ENCODE assay signal across 24 mouse cellular contexts in genomic region chr3:126751377-126752098, GRCm38 (mm10).
DNase-seq lines count a peak whose midpoint lies in the region; ATAC-seq and TF ChIP-seq lines count a peak whose summit lies in the region.
"Had no signal": no experiment of that assay in that cellular context is flagged by ENCODE, and none has a peak within 500 bp of the region (broad histone marks: within the 10 kb centered on the region; RNA-seq: fewer than 3 reads in every experiment).

No protein-coding gene starts in this region.

- H3K27ac ChIP-seq in midbrain, embryonic 11.5 days (ENCODE audit: low read depth, low read length) = no peak overlapping the region
- no peak overlapping the region for H3K27ac ChIP-seq in midbrain, embryonic 16.5 days (ENCODE audit: low read length)
- peak overlapping the region; percentile 25 for H3K27ac ChIP-seq in bone marrow macrophage, adult 2 months (ENCODE audit: insufficient read depth, low read depth, low read length)
- 0 out of 2 replicates have a peak overlapping the region, but pooled peaks have one; percentile 15 for H3K27ac ChIP-seq in intestine, postnatal 0 days (ENCODE audit: low read depth, low read length)
- H3K27ac ChIP-seq in stomach, postnatal 0 days (replicated peaks) = no peak overlapping the region
- H3K27ac ChIP-seq in heart, embryonic 12.5 days (ENCODE audit: poor library complexity, severe bottlenecking) = no peak overlapping the region; the same call in 1 of the 2 replicates
- H3K27ac ChIP-seq: embryonic facial prominence, embryonic 13.5 days; gastrocnemius, adult 2 months; hindbrain, embryonic 15.5 days; limb, embryonic 15.5 days; midbrain, embryonic 12.5 days had no signal

- H3K4me2 ChIP-seq in midbrain, embryonic 11.5 days = no peak overlapping the region
- no peak overlapping the region for H3K4me2 ChIP-seq in midbrain, embryonic 16.5 days (ENCODE audit: low read length)
- 0 out of 2 replicates have a peak overlapping the region, but pooled peaks have one; percentile 13 for H3K4me2 ChIP-seq in intestine, postnatal 0 days (replicated peaks; ENCODE audit: low read depth)
- no peak overlapping the region for H3K4me2 ChIP-seq in stomach, postnatal 0 days (replicated peaks; ENCODE audit: low read depth)
- H3K4me2 ChIP-seq in heart, embryonic 12.5 days = no peak overlapping the region
- H3K4me2 ChIP-seq: embryonic facial prominence, embryonic 13.5 days; hindbrain, embryonic 15.5 days; limb, embryonic 15.5 days; midbrain, embryonic 12.5 days had no signal

- no peak overlapping the region for H3K4me3 ChIP-seq in midbrain, embryonic 11.5 days (ENCODE audit: low read depth, low read length)
- H3K4me3 ChIP-seq in midbrain, embryonic 16.5 days (ENCODE audit: low read depth, low read length) = no peak overlapping the region
- H3K4me3 ChIP-seq in bone marrow macrophage, adult 2 months (ENCODE audit: insufficient read depth, low read length) = no peak overlapping the region
- no peak overlapping the region for H3K4me3 ChIP-seq in intestine, postnatal 0 days (ENCODE audit: low read depth, low read length)
- no peak overlapping the region for H3K4me3 ChIP-seq in stomach, postnatal 0 days (ENCODE audit: low read depth, low read length)
- no peak overlapping the region for H3K4me3 ChIP-seq in heart, embryonic 12.5 days
- H3K4me3 ChIP-seq: embryonic facial prominence, embryonic 13.5 days; gastrocnemius, adult 2 months; hindbrain, embryonic 15.5 days; limb, embryonic 15.5 days; midbrain, embryonic 12.5 days; myocyte had no signal

- no peaks in the 10 kb centered on the region for H3K36me3 ChIP-seq in midbrain, embryonic 11.5 days (ENCODE audit: control insufficient read depth, insufficient read depth, low read length)
- H3K36me3 ChIP-seq in midbrain, embryonic 16.5 days (ENCODE audit: control insufficient read depth, insufficient read depth, low read length) = no peaks in the 10 kb centered on the region
- H3K36me3 ChIP-seq in intestine, postnatal 0 days (ENCODE audit: control insufficient read depth, insufficient read depth) = no peaks in the 10 kb centered on the region
- H3K36me3 ChIP-seq in stomach, postnatal 0 days (ENCODE audit: control insufficient read depth, insufficient read depth, low read length) = no peaks in the 10 kb centered on the region
- no peaks in the 10 kb centered on the region for H3K36me3 ChIP-seq in heart, embryonic 12.5 days
- H3K36me3 ChIP-seq: embryonic facial prominence, embryonic 13.5 days; hindbrain, embryonic 15.5 days; limb, embryonic 15.5 days; midbrain, embryonic 12.5 days had no signal

- WGBS in midbrain, embryonic 11.5 days = 86% methylated on average over 7 of the region's 7 CpGs
- 81% methylated on average over 7 of the region's 7 CpGs for WGBS in midbrain, embryonic 16.5 days
- WGBS in intestine, postnatal 0 days = 45% methylated on average over 7 of the region's 7 CpGs
- 67% methylated on average over 7 of the region's 7 CpGs for WGBS in stomach, postnatal 0 days
- WGBS in heart, embryonic 12.5 days = 78% methylated on average over 7 of the region's 7 CpGs

- ATAC-seq in midbrain, embryonic 11.5 days (ENCODE audit: low FRiP score) = no peak
- no peak for ATAC-seq in midbrain, embryonic 16.5 days
- peak; percentile 90 for ATAC-seq in intestine, postnatal 0 days
- peak; percentile 63; the same call in 1 of the 2 replicates for ATAC-seq in stomach, postnatal 0 days (ENCODE audit: low FRiP score, low TSS enrichment)
- no peak for ATAC-seq in heart, embryonic 12.5 days (ENCODE audit: insufficient number of reproducible peaks, low FRiP score)
- ATAC-seq: forebrain, embryonic 16.5 days; Patski had no signal

- no peaks in the 10 kb centered on the region for H3K27me3 ChIP-seq in midbrain, embryonic 11.5 days (ENCODE audit: control insufficient read depth, insufficient read depth, low read length)
- no peaks in the 10 kb centered on the region for H3K27me3 ChIP-seq in midbrain, embryonic 16.5 days (ENCODE audit: control insufficient read depth, insufficient read depth, low read depth, low read length)
- no peaks in the 10 kb centered on the region for H3K27me3 ChIP-seq in intestine, postnatal 0 days (replicated peaks; ENCODE audit: control insufficient read depth, insufficient read depth, low read length)
- H3K27me3 ChIP-seq in stomach, postnatal 0 days (ENCODE audit: control insufficient read depth, insufficient read depth, low read length) = no peaks in the 10 kb centered on the region
- H3K27me3 ChIP-seq in heart, embryonic 12.5 days (replicated peaks) = no peaks in the 10 kb centered on the region
- H3K27me3 ChIP-seq: embryonic facial prominence, embryonic 13.5 days; hindbrain, embryonic 15.5 days; limb, embryonic 15.5 days; midbrain, embryonic 12.5 days; Patski had no signal

- H3K9me3 ChIP-seq in midbrain, embryonic 11.5 days (ENCODE audit: control insufficient read depth, low read length) = no peaks in the 10 kb centered on the region
- no peaks in the 10 kb centered on the region for H3K9me3 ChIP-seq in midbrain, embryonic 16.5 days (replicated peaks; ENCODE audit: control insufficient read depth, low read length, poor library complexity, severe bottlenecking)
- no peaks in the 10 kb centered on the region for H3K9me3 ChIP-seq in intestine, postnatal 0 days (ENCODE audit: control insufficient read depth)
- no peaks in the 10 kb centered on the region for H3K9me3 ChIP-seq in stomach, postnatal 0 days (ENCODE audit: control insufficient read depth, low read length)
- H3K9me3 ChIP-seq in heart, embryonic 12.5 days (replicated peaks) = no peaks in the 10 kb centered on the region
- H3K9me3 ChIP-seq: embryonic facial prominence, embryonic 13.5 days; hindbrain, embryonic 15.5 days; limb, embryonic 15.5 days; midbrain, embryonic 12.5 days had no signal

- H3K4me1 ChIP-seq in midbrain, embryonic 11.5 days (ENCODE audit: control insufficient read depth, insufficient read depth, low read length) = no peaks in the 10 kb centered on the region
- H3K4me1 ChIP-seq in midbrain, embryonic 16.5 days (ENCODE audit: control insufficient read depth, insufficient read depth, low read length) = peaks cover under 1% of the 10 kb centered on the region
- H3K4me1 ChIP-seq in bone marrow macrophage, adult 2 months (ENCODE audit: control insufficient read depth, insufficient read depth, low read length) = peaks cover 33% of the 10 kb centered on the region
- 0 out of 2 replicates have a peak, but pooled peaks cover 6% of the 10 kb centered on the region for H3K4me1 ChIP-seq in intestine, postnatal 0 days (replicated peaks; ENCODE audit: control insufficient read depth, insufficient read depth, low read length)
- H3K4me1 ChIP-seq in stomach, postnatal 0 days (replicated peaks; ENCODE audit: control insufficient read depth, insufficient read depth) = no peaks in the 10 kb centered on the region
- H3K4me1 ChIP-seq in heart, embryonic 12.5 days (replicated peaks) = peaks cover 42% of the 10 kb centered on the region
- H3K4me1 ChIP-seq: embryonic facial prominence, embryonic 13.5 days; limb, embryonic 15.5 days had no signal

- TF ChIP-seq EP300 in stomach, postnatal 0 days (optimal IDR thresholded peaks at IDR 0.05) = no peak

- TF ChIP-seq POLR2A in bone marrow macrophage, adult 2 months (IDR thresholded peaks at IDR 0.05; ENCODE audit: borderline replicate concordance, low read depth, low read length) = no peak

- no peak overlapping the region for H3K9ac ChIP-seq in midbrain, embryonic 11.5 days (ENCODE audit: low read length)
- H3K9ac ChIP-seq in midbrain, embryonic 16.5 days (ENCODE audit: low read depth, low read length) = no peak overlapping the region
- H3K9ac ChIP-seq in intestine, postnatal 0 days (ENCODE audit: low read depth, low read length) = no peak overlapping the region
- H3K9ac ChIP-seq in stomach, postnatal 0 days (ENCODE audit: low read length) = no peak overlapping the region
- no peak overlapping the region for H3K9ac ChIP-seq in heart, embryonic 12.5 days
- H3K9ac ChIP-seq: embryonic facial prominence, embryonic 13.5 days; hindbrain, embryonic 15.5 days; limb, embryonic 15.5 days; midbrain, embryonic 12.5 days had no signal

- DNase-seq in midbrain, embryonic 11.5 days (ENCODE audit: low spot score, missing footprints) = peak; percentile 33
- DNase-seq in stomach, postnatal 0 days (ENCODE audit: low spot score) = no peak
- DNase-seq in embryo, embryonic 10 days (ENCODE audit: low spot score) = no peak
- DNase-seq in ovary, postnatal 10 days (ENCODE audit: low spot score) = no peak
- DNase-seq: cerebellum, adult 18-20 months; gastrocnemius, adult 2 months; heart, adult 18-20 months; kidney, adult 8-10 months; layer of hippocampus, postnatal 36 days; lung, postnatal 14 days; right cerebral cortex, adult 18-20 months; spleen, adult 18-20 months; thymus, postnatal 4 days had no signal

- TF ChIP-seq CTCF in bone marrow macrophage, adult 2 months (IDR thresholded peaks at IDR 0.05; ENCODE audit: low read depth, low read length) = no peak
- TF ChIP-seq CTCF in intestine, postnatal 0 days (IDR thresholded peaks at IDR 0.05; ENCODE audit: low read depth) = no peak
- TF ChIP-seq CTCF in stomach, postnatal 0 days (IDR thresholded peaks at IDR 0.05; ENCODE audit: low read depth) = no peak

Comparison
In these comparisons a context has a peak if more than half of its experiments do, and no peak if none do; other contexts are left out.
1. ATAC-seq: peak in intestine, postnatal 0 days (single experiment) and stomach, postnatal 0 days (single experiment); none in midbrain, embryonic 11.5 days (single experiment), midbrain, embryonic 16.5 days (single experiment) and heart, embryonic 12.5 days (single experiment).
2. H3K27ac ChIP-seq: peak in bone marrow macrophage, adult 2 months (single experiment) and intestine, postnatal 0 days (single experiment); none in midbrain, embryonic 11.5 days (single experiment), midbrain, embryonic 16.5 days (single experiment), stomach, postnatal 0 days (single experiment) and heart, embryonic 12.5 days (single experiment).